Mouse (Mus musculus) limb, embryonic 13.5 days (tissue): ENCODE measurements around the gene Itga6. TPM values are rescaled to one million over a fixed set of nuclear protein-coding genes. Genes with fewer than 3 reads are reported as not detected.

ENCODE experiments used
- ATAC-seq: fragments of 200-750 bp; cut with Nextera tagmentation; 2 replicates; pipeline ENCODE4 v1.8.0; 2017; ENCODE audit warnings: low read depth, moderate number of reproducible peaks, moderate TSS enrichment; ENCODE audit not compliant: low FRiP score
- H3K27ac ChIP-seq: fragments of 300-500 bp; sonication (generic); 2 replicates; pipeline ENCODE4 v1.5.1; 2015; ENCODE audit warnings: inconsistent platforms, mild to moderate bottlenecking, moderate library complexity
- H3K27me3 ChIP-seq: fragments of 300-500 bp; sonication (generic); 2 replicates; pipeline ENCODE4 v1.6.1; 2015; ENCODE audit warnings: mild to moderate bottlenecking, inconsistent platforms
- H3K36me3 ChIP-seq: fragments of 300-500 bp; sonication (generic); 2 replicates; pipeline ENCODE4 v1.6.1; 2015; ENCODE audit warnings: inconsistent platforms, mild to moderate bottlenecking, moderate library complexity
- H3K4me1 ChIP-seq: fragments of 300-500 bp; sonication (generic); 2 replicates; pipeline ENCODE4 v1.6.1; 2015; ENCODE audit warnings: inconsistent platforms
- H3K4me2 ChIP-seq: fragments of 300-500 bp; sonication (generic); replicated peaks from 2 replicates; pipeline ENCODE4 v1.6.1; 2015; ENCODE audit warnings: inconsistent platforms, mild to moderate bottlenecking, moderate library complexity
- H3K4me3 ChIP-seq: fragments of 300-500 bp; sonication (generic); 2 replicates; pipeline ENCODE4 v1.5.1; 2015; ENCODE audit warnings: moderate library complexity, mild to moderate bottlenecking, inconsistent platforms
- H3K9ac ChIP-seq: fragments of 300-500 bp; sonication (generic); 2 replicates; pipeline ENCODE4 v1.6.1; 2015; ENCODE audit warnings: mild to moderate bottlenecking, inconsistent platforms
- H3K9me3 ChIP-seq: fragments of 300-500 bp; sonication (generic); 2 replicates; pipeline ENCODE4 v1.6.1; 2016; ENCODE audit warnings: inconsistent platforms
- WGBS: fragments of 180-500 bp; shearing (Covaris S2); methylation state at CpG from one replicate; pipeline ENCODE4 v1.1.7; 2015; 5-methylcytosine and 5-hydroxymethylcytosine counted together
- polyA plus RNA-seq: library from polyadenylated mRNA; unstranded; fragments of >200 nt; fragmentation: Nextera tagmentation; extraction: Ambion mirVana; gene quantifications from 2 replicates; pipeline ENCODE4 v1.2.1, GENCODE M21; 2015

Gene Itga6
- polyA plus RNA-seq, 1 experiment from 2014 or later: 33.9 TPM

GRCm38 (mm10) chr2:71813371-71813770 is 68.0 kb downstream of the Itga6 start:
- H3K36me3 ChIP-seq: no peaks in the 10 kb centered on the region
- no peak overlapping the region for H3K4me3 ChIP-seq
- H3K9ac ChIP-seq: no peak overlapping the region
- no peak overlapping the region for H3K4me2 ChIP-seq
- no peaks in the 10 kb centered on the region for H3K9me3 ChIP-seq
- 76% methylated on average over 5 of the region's 8 CpGs for WGBS
- no peak overlapping the region for H3K27ac ChIP-seq
- no peaks in the 10 kb centered on the region for H3K27me3 ChIP-seq
- ATAC-seq: no peak
- peaks cover 33% of the 10 kb centered on the region for H3K4me1 ChIP-seq

GRCm38 (mm10) chr2:71814016-71814415 is 68.6 kb downstream of the Itga6 start:
- Histone ChIP-seq H3K27ac (no peak overlapping the region), H3K4me2 (no peak overlapping the region), H3K9ac (0 out of 2 replicates have a peak overlapping the region, but pooled peaks have one; percentile 13), H3K36me3 (no peaks in the 10 kb centered on the region), H3K27me3 (no peaks in the 10 kb centered on the region), H3K4me1 (peaks cover 33% of the 10 kb centered on the region), H3K9me3 (no peaks in the 10 kb centered on the region), H3K4me3 (no peak overlapping the region)
- ATAC-seq: no peak
- 45% methylated on average over 3 of the region's 3 CpGs for WGBS

- Histone ChIP-seq H3K9ac (no peak overlapping the region), H3K36me3 (no peaks in the 10 kb centered on the region), H3K4me2 (no peak overlapping the region), H3K4me3 (no peak overlapping the region), H3K9me3 (no peaks in the 10 kb centered on the region), H3K4me1 (peaks cover 33% of the 10 kb centered on the region), H3K27ac (no peak overlapping the region), H3K27me3 (no peaks in the 10 kb centered on the region)
- 23% methylated on average over 5 of the region's 5 CpGs for WGBS
- ATAC-seq: no peak
Measured at GRCm38 (mm10) chr2:71815279-71815678, 69.9 kb downstream of the Itga6 start.

GRCm38 (mm10) chr2:71816391-71817041 is 71.1 kb downstream of the Itga6 start:
- Histone ChIP-seq H3K4me2 (0 out of 2 replicates have a peak overlapping the region, but pooled peaks have one; percentile 5), H3K9me3 (no peaks in the 10 kb centered on the region), H3K27ac (no peak overlapping the region), H3K4me1 (peaks cover 33% of the 10 kb centered on the region), H3K36me3 (no peaks in the 10 kb centered on the region), H3K4me3 (no peak overlapping the region), H3K9ac (no peak overlapping the region), H3K27me3 (no peaks in the 10 kb centered on the region)
- no peak for ATAC-seq
- 36% methylated on average over 14 of the region's 14 CpGs for WGBS

- WGBS: 81% methylated on average over 13 of the region's 13 CpGs
- no peak overlapping the region for H3K9ac ChIP-seq
- H3K4me2 ChIP-seq: no peak overlapping the region
- H3K4me1 ChIP-seq: no peaks in the 10 kb centered on the region
- H3K36me3 ChIP-seq: peaks cover 15% of the 10 kb centered on the region; the same call in 1 of the 2 replicates
- no peaks in the 10 kb centered on the region for H3K9me3 ChIP-seq
- no peak overlapping the region for H3K27ac ChIP-seq
- ATAC-seq: no peak
- no peaks in the 10 kb centered on the region for H3K27me3 ChIP-seq
- H3K4me3 ChIP-seq: no peak overlapping the region
Measured at GRCm38 (mm10) chr2:71824146-71824545, 78.7 kb downstream of the Itga6 start.

GRCm38 (mm10) chr2:71827711-71828110 is 82.3 kb downstream of the Itga6 start:
- H3K4me2 ChIP-seq: no peak overlapping the region
- no peak overlapping the region for H3K27ac ChIP-seq
- 81% methylated on average over 13 of the region's 13 CpGs for WGBS
- H3K4me3 ChIP-seq: no peak overlapping the region
- no peak for ATAC-seq
- H3K4me1 ChIP-seq: no peaks in the 10 kb centered on the region
- peaks cover 11% of the 10 kb centered on the region; the same call in 1 of the 2 replicates for H3K36me3 ChIP-seq
- H3K9me3 ChIP-seq: no peaks in the 10 kb centered on the region
- H3K27me3 ChIP-seq: no peaks in the 10 kb centered on the region
- H3K9ac ChIP-seq: no peak overlapping the region

GRCm38 (mm10) chr2:71828928-71829327 is 83.5 kb downstream of the Itga6 start:
- no peak overlapping the region for H3K27ac ChIP-seq
- no peaks in the 10 kb centered on the region for H3K27me3 ChIP-seq
- no peak overlapping the region for H3K4me2 ChIP-seq
- H3K36me3 ChIP-seq: peaks cover 9% of the 10 kb centered on the region; the same call in 1 of the 2 replicates
- H3K9me3 ChIP-seq: no peaks in the 10 kb centered on the region
- H3K4me3 ChIP-seq: no peak overlapping the region
- 64% methylated on average over 11 of the region's 11 CpGs for WGBS
- no peak overlapping the region for H3K9ac ChIP-seq
- no peak for ATAC-seq
- H3K4me1 ChIP-seq: no peaks in the 10 kb centered on the region

GRCm38 (mm10) chr2:71833626-71834025 is 88.2 kb downstream of the Itga6 start:
- no peaks in the 10 kb centered on the region for H3K27me3 ChIP-seq
- no peaks in the 10 kb centered on the region for H3K36me3 ChIP-seq
- ATAC-seq: no peak
- no peak overlapping the region for H3K4me3 ChIP-seq
- no peaks in the 10 kb centered on the region for H3K4me1 ChIP-seq
- WGBS: 81% methylated on average over 6 of the region's 6 CpGs
- no peak overlapping the region for H3K27ac ChIP-seq
- H3K4me2 ChIP-seq: no peak overlapping the region
- no peaks in the 10 kb centered on the region for H3K9me3 ChIP-seq
- H3K9ac ChIP-seq: no peak overlapping the region

GRCm38 (mm10) chr2:71834371-71834770 is 89.0 kb downstream of the Itga6 start:
- no peak for ATAC-seq
- WGBS: 72% methylated on average over 7 of the region's 7 CpGs
- Histone ChIP-seq H3K9ac (no peak overlapping the region), H3K36me3 (no peaks in the 10 kb centered on the region), H3K27me3 (no peaks in the 10 kb centered on the region), H3K4me2 (no peak overlapping the region), H3K4me1 (no peaks in the 10 kb centered on the region), H3K4me3 (no peak overlapping the region), H3K9me3 (no peaks in the 10 kb centered on the region), H3K27ac (no peak overlapping the region)

- no peak overlapping the region for H3K4me2 ChIP-seq
- H3K36me3 ChIP-seq: no peaks in the 10 kb centered on the region
- no peak for ATAC-seq
- no peak overlapping the region for H3K27ac ChIP-seq
- H3K4me3 ChIP-seq: no peak overlapping the region
- no peaks in the 10 kb centered on the region for H3K9me3 ChIP-seq
- no peak overlapping the region for H3K9ac ChIP-seq
- no peaks in the 10 kb centered on the region for H3K27me3 ChIP-seq
- H3K4me1 ChIP-seq: no peaks in the 10 kb centered on the region
- WGBS: 61% methylated on average over 8 of the region's 8 CpGs
Measured at GRCm38 (mm10) chr2:71835556-71835955, 90.1 kb downstream of the Itga6 start.

- 89% methylated on average over 4 of the region's 4 CpGs for WGBS
- Histone ChIP-seq H3K4me2 (no peak overlapping the region), H3K27ac (no peak overlapping the region), H3K9me3 (no peaks in the 10 kb centered on the region), H3K4me3 (no peak overlapping the region), H3K36me3 (no peaks in the 10 kb centered on the region), H3K27me3 (no peaks in the 10 kb centered on the region), H3K9ac (no peak overlapping the region), H3K4me1 (no peaks in the 10 kb centered on the region)
- no peak for ATAC-seq
Measured at GRCm38 (mm10) chr2:71836232-71836631, 90.8 kb downstream of the Itga6 start.

GRCm38 (mm10) chr2:71837261-71837660 is 91.8 kb downstream of the Itga6 start:
- no peak overlapping the region for H3K4me2 ChIP-seq
- H3K27ac ChIP-seq: no peak overlapping the region
- H3K9me3 ChIP-seq: no peaks in the 10 kb centered on the region
- no peak overlapping the region for H3K4me3 ChIP-seq
- no peak overlapping the region for H3K9ac ChIP-seq
- H3K36me3 ChIP-seq: no peaks in the 10 kb centered on the region
- H3K4me1 ChIP-seq: no peaks in the 10 kb centered on the region
- H3K27me3 ChIP-seq: no peaks in the 10 kb centered on the region
- 65% methylated on average over 4 of the region's 4 CpGs for WGBS
- ATAC-seq: no peak

- Histone ChIP-seq H3K36me3 (no peaks in the 10 kb centered on the region), H3K4me1 (no peaks in the 10 kb centered on the region), H3K27ac (no peak overlapping the region), H3K4me3 (no peak overlapping the region), H3K9ac (no peak overlapping the region), H3K27me3 (no peaks in the 10 kb centered on the region), H3K4me2 (no peak overlapping the region), H3K9me3 (no peaks in the 10 kb centered on the region)
- 40% methylated on average over 6 of the region's 6 CpGs for WGBS
- no peak for ATAC-seq
Measured at GRCm38 (mm10) chr2:71837791-71838190, 92.4 kb downstream of the Itga6 start.
